Mouse (Mus musculus): ENCODE measurements at regions not wholly inside any gene's neighbourhood (a gene's known extent, or its start where the extent isn't known, plus 50 kb on each side); places are given as distances from the start of the nearest gene placed in this dataset.

DNA sequence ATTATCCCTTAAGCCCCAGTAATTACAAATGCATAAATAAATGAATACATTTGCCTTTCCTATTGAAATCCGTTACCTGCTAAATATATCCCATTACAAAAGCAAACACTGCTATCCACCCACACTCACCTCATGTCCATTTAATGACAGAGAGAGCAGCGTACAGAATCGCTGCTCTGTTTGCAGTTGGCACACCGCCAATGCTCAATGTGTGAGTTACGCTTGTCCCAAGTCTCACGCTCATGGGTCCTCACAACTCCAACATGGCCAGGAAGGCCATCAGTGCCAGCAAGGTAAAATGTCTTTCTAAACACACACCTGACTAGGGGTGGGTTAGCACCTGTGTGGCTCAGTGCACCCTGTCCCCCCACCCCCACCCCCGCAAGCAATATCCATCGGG is 150.0 kb upstream of the Igsf21 start:
- DNase-seq = no peak

DNA sequence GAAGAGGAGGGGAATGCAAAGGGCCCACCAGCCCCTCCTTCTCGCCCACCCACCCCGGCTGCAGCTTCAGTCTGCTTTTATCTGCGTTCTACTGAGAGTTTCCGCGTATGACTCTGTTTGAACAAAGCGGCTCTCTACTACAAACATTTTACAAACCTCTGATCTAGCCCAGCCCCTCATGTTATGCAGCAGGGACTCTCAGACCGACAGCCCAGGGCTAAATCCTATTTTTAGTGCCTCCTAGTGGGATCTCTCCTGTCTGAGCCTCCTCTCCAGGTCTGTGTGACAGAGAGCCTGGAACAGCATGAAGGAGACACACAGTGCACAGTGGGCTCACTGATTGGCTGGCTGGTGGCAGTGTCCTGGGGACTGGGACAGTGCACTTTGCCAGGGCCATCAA is 145.7 kb upstream of the Igsf21 start:
- DNase-seq = no peak

DNA sequence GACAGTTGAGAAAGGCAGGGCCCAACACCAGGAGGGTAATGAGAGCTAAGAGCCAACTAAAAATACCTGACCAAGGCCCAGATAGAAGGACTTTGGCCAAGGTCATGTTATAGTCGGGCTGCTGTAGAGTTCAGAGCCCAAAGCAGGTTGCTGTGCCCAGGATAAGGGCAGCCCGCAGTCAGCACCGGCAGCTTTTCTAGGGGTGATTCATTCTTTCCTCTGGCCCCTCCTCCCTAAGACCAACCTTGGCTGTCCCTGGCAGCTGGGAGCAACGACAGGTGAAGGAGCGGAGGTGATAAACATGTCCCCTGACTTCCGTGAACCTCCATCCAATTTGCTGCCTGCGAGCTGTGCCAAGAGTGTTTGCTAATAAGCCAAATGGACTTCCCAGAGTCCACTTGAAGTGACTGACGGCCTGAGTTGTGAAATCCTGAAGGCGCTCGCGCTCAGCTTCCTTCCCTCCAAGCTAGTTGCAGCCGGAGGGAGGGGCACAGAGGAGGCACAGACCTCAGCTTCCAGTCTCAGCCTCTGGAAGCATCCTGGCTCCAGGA is 144.2 kb upstream of the Igsf21 start:
- DNase-seq = no peak

DNA sequence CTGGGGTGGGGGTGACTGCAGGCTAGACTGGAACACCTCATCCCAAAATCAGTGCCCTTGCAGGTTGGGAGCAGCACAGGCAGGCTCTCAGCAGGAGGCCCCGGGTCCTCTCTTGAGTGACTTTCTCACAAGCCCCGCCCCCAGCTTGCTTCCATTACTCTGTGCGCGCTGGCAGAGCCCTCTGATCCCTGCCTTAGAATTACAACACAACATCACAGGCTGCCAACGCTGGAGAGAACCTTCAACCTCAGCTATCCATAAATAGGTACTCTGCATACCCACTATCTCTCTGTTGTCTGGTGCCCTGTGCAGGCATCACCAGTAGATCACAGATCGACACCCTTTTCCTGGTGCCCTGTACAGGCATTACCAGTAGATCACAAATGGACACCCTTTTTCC is 139.1 kb upstream of the Igsf21 start:
- no peak for DNase-seq

DNA sequence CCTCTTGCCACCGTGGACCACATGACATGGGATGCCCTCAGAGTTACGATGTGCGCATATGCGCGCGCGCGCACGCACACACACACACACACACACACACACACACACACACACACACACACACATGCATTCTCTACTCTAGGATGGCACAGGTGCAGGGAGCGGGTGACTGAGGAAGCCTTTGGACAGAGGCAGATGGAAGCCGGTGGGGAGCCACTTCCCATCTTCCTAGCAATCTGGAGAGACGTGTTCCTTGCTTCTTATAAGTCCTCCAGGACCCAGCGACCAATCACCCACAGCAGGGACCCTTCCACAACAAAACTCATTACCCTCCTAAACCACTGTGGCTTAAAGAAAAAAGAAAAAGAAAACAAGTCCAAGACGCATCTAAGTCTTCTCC is 138.6 kb upstream of the Igsf21 start:
- DNase-seq = peak; percentile 41

DNA sequence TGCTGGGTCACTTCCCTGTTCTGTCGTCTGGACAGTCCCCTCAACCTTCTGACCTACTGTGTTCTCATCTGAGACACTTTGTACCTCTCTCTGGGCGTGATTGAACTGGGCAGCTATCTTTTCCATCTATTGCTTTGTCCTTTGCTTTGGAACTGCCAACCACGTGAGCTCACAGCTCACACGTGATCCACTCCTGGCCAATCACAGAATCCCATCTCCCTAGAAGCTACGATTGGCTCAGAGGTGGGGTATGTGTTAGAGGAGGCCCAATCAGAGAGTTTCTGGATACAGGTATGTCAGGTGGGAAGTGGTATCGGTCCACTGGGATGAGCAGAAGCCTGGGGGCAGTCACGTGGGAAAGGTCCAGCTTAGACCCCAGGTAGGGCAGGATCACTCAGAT is 137.0 kb upstream of the Igsf21 start:
- no peak for DNase-seq

DNA sequence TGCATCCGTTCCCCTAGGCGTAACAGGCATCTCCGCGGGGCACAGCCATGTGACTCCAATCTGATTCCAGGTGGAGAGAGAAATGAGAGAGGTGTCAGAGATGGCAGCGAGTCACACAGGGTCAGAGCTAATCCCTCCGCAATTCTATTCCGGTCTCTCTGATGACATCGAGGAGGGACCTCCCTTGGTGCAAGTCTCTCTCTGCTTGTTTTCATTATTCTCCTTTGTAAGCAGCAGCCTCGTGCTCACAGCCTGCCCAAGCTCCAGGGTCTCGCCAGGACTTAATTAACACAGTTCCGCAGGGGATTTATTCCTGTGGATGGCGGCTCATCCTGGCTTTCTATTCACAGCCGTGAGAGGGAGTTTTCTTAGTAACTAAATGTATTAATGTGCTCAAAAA is 134.1 kb upstream of the Igsf21 start:
- DNase-seq = no peak

DNA sequence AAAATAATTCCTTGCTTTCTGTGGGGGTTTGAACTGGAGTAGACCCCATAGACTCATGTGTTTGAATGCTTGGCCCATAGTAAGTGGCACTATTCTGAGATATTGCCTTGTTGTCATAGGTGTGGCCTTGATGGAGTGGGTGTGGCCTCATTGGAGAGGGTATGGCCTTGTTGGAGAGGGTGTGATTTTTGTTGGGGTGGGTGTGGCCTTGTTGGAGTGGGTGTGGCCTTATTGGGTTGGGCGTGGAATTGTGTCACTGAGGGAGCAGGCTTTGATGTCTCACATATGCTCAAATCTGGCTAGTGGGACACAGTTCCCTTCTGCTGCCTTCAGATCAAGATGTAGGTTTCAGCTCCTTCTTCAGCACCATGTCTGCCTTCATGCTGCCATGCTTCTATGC is 131.4 kb upstream of the Igsf21 start:
- DNase-seq = no peak

DNA sequence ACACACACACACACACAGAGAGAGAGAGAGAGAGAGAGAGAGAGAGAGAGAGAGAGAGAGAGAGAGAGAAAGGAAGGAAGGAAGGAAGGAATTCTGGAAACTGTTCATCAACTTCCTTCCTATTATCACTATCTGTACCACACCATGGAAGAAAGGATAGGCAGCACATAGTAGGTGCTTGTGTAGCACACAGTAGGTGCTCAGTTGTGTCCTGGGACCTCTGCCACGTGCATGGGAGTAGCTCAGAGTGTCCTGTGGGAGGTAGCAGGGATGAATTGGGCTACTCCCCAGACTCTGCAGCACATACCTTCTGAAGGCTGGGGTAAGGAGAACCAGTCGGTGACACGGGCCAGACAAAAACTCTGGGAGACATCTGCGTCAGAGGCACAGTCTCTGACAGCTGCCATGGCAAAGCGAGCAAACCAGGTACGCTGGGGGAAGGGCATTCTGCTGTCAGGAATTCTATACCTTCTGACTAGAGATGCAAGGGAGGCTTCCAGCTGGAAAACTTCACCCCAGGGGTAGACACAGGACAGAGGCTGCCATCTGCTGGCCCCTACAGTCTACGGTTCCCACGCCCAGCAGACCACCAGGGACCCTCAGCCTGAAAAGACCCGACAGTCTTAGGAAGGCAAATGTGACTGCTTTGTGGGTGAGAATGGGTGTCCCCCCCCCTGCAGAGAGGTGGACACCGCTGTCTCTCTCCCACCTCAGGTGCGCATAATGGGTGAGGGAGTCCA is 126.2 kb upstream of the Igsf21 start:
- DNase-seq = no peak

DNA sequence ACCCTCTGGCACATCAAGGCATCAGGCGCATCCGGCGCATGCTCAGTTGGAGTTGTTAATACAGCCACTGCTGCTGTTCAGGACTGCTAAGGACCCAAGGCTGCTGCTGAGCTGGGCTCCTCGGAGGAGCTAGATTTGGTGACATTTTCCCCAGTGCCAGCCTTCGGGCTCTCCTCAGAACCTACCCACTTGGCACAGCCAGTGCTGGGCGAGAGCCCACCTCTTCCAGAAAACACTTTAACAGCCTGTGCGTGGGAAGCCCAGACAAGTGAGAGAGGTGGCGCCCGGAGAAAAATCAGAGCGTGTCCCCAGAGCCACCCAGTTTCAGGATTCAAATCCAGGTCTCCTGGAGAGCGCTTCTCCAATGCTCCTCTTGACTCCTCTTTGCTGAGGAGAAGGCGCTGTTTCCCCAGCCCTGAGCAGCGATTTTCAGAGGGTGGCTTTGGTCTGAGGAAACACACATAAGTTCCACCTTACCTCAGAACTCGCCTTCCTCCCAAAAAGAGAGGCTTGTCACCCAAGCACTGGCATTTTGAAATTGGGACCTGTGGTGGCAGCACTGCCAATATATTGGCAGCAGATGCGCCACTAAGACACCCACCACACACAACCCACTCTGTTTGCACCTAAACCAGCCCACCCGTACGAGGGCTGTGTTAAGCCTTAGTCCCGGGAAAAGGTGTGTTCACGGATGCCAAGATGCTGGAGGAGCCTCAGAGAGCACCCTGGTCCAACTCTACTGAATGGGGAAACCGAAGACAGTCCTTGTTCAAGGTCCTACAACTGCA is 125.0 kb upstream of the Igsf21 start:
- DNase-seq = no peak

DNA sequence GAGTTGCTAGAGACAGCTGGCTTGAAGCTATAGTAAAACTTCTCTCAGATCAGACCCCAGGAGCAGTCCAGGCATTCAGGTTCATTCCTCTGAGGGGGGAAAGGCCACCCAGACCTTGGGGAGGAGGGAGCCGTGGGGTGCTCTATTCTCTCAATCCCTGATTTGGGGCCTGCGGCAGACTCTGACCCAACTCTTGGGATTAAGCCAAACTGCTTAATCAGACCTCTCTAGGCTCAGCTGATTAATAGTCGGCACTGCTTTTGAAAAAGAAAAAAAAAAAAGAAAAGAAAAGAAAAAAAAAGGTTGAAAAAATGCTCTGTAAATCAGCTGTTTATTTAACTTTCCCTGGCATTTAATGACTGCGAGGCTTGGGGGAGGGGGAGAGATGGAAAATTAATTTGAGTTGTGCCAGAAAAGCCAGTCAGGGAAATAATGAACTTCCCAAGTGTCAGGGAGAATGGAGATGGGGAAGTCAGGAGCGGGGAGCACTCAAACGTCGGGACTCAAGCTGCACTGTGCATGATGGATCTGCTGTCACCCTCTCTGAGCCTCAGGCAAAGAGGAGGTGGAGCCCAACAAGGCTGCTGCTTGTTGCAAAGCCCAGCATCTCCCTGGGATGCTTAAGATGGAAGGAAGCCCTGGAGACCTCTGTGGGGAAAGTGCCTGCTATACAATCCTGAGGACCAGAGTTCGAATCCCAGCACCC is 120.5 kb upstream of the Igsf21 start:
- DNase-seq = no peak

DNA sequence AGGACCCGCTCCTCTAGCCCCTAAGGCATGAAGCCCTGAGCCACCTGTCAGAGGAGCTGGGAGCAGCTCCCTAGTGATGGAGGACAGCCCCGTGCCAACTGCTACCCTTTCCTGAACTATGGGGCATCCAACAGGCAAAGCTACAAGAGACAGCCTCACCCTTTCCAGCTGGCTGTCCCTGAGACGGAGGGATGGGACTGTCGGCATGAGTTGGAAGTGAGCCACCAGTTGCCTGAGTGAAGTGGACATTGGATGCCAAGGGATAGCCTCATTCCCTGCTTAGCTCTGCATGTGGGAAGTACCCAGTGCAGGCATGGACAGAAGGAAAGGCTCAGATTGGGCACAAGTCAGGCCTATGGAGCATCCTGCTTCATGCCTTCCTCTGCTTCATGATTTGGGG is 112.3 kb upstream of the Igsf21 start:
- DNase-seq = peak; percentile 29

DNA sequence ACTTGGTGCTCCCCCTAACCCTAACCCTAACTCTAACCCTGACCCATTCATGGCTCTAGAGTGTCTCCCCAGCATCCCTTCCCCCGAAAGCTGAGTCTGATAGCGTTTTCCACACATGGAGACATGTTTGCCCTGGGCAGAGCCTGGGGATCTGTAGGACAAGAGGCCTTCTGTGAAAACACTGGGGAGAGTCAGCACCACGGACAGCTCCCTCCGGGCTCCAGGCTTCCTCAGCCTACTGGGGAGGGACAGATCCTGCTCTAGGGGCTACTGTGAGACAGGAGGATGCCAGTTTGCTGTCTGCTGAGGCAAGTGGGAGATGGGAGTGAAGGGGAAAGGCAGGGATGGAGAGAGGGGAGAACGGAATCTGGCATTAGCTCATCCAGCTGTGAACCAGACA is 111.5 kb upstream of the Igsf21 start:
- no peak for DNase-seq

DNA sequence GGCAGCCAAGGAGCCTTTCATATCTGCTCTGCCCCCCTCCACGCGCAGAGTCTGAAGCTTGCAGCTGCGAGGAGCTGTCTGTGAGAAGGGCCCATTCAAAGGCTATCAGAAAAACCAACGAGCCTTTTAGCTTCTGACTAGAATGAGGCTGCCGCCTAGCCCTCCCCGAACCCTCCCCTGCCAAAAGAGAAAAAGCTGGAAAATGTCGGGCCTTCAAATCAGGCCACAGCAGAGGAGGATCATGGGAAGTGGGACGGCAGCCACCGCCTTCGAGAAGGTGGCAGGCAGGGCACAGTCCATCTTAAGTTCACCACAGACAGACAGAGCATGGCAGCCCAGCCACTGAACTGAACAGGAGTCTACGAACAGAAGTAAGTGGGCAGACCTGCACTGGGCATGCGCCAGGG is 108.6 kb upstream of the Igsf21 start:
- DNase-seq = no peak

DNA sequence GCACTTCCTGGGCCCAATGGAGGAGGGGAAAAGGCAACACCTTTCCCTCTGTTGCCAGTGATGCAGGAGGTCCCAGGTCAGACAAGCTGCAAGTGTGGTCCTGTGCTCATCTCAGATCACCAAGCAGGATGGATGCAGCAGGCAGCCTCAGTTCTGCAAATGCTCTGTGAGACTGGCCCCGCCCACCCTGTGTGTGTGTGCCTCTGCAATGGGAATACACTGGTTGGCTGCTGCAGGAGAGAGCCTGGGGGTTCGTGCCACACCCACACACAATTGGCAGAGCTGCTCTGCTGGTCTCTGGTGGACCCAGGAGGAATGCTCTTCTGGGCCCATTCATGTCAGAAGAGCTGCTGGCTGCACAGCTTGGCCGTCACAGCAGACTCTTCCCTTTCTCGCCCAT is 102.2 kb upstream of the Igsf21 start:
- DNase-seq = no peak

DNA sequence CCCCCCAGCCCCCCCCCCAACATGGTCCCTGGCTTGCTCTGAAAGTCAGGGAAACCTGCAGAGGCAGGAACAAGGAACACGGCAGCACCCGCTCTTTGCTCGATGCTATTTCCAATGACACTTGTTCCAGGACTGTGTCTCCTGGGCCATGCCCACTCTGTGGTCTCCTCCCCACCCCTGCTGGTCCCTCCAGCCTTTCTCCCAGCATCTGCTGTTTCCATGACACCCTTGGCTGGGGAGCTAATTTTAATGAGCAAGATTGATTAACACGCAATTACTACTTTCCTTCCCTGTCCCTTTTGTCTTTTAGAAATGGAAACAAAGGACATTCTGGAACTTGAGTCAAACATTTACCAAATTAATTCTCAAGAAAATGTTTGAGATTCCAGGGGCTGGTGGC is 83.6 kb upstream of the Igsf21 start:
- DNase-seq = no peak

DNA sequence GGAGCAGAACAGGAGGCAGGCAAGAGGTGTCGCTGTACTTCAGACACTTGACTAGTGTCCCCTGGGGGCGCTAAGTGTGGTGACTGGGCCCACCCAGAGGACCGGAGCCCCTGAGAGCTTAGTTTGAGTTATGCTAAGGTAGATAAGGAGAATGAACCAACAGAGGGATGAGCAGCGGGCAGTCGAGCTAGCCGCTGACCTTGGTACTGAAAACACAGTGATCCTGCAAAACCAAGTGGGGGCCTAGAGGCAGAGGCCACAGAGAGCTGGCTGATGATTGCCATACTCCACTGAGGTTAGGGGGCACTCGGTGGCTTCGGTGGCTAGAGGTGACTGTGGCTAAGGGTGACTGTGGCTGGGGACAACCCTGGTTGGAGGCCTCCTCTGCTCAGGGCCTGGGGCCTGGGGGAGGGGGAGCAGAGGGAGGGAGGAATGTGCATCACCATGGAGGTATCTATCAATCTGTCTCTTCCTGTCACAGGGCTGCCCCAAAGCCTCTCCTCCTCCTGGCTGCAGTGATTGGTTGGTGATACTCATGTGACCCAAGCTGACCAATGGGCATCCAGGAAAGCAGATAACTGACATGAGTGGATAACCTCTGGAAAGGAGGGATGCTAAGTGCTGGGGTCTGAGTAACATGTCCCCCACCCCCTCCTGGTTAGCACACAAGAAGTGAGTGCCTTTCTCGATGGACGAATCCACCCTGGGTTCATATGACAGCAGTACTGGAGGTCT is 80.3 kb upstream of the Igsf21 start:
- no peak for DNase-seq

DNA sequence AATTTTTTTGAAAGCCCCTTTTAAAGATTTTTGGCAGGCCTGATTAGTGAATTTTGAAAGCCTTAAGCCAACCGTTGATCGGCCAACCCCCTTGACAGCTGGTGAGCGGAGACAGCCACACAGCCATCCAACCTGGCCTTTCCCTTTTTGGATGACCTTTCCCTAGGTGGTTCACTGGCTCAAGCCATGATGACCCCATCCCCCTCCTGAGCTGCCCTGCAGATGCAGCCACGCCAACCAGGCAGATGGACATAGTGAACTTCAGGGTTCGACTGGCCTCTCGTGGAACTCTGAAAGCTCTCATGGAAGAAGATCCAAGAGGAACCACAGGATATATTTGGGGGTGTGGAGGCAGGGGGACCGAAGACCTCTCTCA is 79.1 kb upstream of the Igsf21 start:
- DNase-seq = no peak

DNA sequence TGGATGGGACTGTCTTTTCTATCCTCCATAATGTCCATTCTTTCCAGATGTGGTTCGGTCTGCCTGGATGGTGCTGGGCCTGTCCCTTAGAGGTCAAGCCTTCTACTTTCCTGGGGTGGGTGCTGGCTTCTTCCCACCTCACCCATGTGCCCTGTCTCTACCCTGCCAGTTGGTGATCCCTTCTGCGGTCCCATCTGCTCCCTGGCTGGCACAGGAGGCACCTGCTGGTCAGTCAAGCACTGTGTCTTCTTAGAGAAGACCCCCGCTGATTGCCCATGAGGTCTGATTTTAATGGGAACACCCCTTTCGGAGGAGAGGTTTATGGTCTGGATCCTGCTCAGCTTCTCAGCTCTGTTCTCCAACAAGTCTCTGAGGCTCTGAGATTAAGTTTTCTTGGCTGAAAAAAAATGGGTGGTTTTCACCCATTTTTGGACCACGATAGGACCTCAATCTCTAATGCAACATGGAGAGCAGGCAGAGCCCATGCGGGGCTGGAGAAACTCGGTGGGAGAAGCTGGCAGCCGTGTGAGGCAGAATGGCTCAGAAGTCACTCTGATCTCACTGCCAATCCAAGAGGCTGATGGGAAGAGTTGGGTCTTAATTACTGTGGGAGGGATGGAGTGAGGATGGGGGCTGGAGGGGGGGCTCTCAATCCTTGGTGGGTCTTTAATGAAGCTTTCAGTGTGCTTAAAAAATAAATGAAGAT is 78.5 kb upstream of the Igsf21 start:
- DNase-seq = peak; percentile 41

DNA sequence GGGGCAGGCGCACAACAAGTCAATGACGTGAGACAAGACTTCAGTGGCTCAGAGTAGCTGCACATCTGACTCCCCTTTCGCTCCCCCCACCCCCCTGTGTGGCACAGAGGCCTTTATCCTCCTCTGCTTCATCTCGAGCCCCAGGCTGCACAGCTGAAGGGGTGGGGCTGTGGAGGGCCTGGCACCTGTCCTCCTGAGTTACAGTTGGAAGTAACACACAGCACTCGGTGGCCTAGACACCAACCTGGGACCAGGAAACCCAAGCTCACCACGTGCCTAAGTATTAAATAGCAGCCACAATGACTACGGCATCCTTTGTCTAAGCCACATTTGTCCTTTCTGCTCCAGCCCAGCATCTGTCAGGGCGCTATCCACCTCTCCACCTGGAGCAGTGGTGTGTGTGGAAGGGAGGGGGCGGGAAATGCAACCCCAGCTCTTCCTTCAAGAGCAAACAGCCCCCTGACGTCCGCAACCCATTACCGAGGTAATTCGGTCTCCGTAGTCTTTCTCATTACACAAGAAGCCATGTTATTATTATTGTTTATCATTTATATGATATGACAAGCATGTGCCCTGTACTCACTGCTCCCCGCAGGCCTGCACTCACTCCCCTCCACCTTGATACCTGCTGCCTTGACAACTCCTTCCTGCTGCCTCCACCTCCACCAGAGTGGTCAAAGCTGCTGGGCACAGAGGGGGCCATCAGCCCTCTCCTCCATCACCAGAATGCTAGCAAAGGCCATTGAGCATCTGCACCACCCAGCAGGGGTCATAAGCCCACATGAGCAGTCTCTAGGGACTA is 73.7 kb upstream of the Igsf21 start:
- no peak for DNase-seq

DNA sequence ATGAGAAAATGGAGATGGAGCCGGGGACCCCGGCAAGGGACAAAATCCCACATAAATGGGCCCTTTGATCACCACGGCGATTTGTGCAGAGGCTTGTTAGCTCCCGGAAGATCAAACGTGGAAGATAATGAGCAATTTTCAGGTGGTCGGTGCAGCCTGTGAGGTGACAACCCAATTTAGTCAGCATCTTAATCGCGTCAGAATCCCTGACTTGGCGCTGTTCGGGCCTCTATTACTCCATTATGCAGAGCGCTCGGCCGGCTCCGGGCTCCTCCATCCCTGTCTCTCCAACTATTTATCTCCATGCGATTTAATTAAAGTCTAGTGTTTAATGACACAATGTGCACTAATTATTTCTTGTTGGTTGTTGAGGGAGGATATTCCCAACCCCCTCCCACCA is 66.1 kb upstream of the Igsf21 start:
- DNase-seq = no peak

DNA sequence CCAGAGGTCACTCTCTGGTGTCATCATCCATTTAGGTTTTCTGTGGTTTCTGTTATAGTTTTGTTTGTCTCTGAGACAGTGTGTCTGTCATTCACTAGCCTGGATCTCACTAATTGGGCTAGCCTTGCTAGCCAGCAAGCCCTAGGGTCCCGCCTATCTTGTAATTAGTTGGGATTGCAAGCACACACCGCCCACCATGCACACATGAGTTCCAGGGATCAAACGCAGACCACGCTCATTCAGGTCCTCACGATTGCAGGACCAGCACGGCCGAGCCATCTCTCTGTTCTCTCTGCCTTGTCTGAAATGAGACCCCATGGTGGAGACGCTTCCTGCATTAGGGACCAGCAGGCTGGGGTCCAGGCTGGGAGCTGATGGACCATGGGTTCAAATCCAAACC is 60.9 kb upstream of the Igsf21 start:
- no peak for DNase-seq

All from cerebellum, adult 11 months (tissue).